Mouse (Mus musculus) MEL (cell line): ENCODE measurements at regions not wholly inside any gene's neighbourhood (a gene's known extent, or its start where the extent isn't known, plus 50 kb on each side); places are given as distances from the start of the nearest gene placed in this dataset.

ENCODE experiments used
- DNase-seq: peaks from one replicate; pipeline ENCODE4 v3.0.0; 2011; ENCODE audit warnings: low read depth, low spot score
- H3K27ac ChIP-seq: 2 replicates; pipeline ENCODE4 v1.5.1; 2012; ENCODE audit warnings: low read depth, mild to moderate bottlenecking, control low read depth, low read length, moderate library complexity; ENCODE audit not compliant: control insufficient read depth
- H3K27me3 ChIP-seq, 2 experiments: fragments of 150-350 bp in 1 of 2; sonication (generic) in 1 of 2; 2 replicates each; pipeline ENCODE4 v1.6.1; 2012; ENCODE audit warnings: low read length in 2 of 2, mild to moderate bottlenecking in 2 of 2, improper control_type of control experiment in 1 of 2, moderate library complexity in 1 of 2; ENCODE audit not compliant: insufficient read depth in 2 of 2, control insufficient read depth in 1 of 2
- H3K36me3 ChIP-seq, 2 experiments: 2 replicates each; pipeline ENCODE4 v1.6.1; 2012 to 2014; ENCODE audit warnings: low read length in 2 of 2, improper control_type of control experiment in 1 of 2, inconsistent platforms in 1 of 2, mild to moderate bottlenecking in 1 of 2; ENCODE audit not compliant: insufficient read depth in 2 of 2, control insufficient read depth in 1 of 2
- H3K4me1 ChIP-seq, 2 experiments: fragments of 150-350 bp in 1 of 2; sonication (generic) in 1 of 2; 2 replicates each; pipeline ENCODE4 v1.6.1; 2012; ENCODE audit warnings: low read length in 2 of 2, improper control_type of control experiment in 1 of 2, mild to moderate bottlenecking in 1 of 2; ENCODE audit not compliant: insufficient read depth in 2 of 2, control insufficient read depth in 1 of 2
- H3K4me3 ChIP-seq, 2 experiments: fragments of 150-350 bp in 1 of 2; sonication (generic) in 1 of 2; 2 replicates each; pipeline ENCODE4 v1.5.1; 2012; ENCODE audit warnings: low read depth in 2 of 2, low read length in 2 of 2, mild to moderate bottlenecking in 2 of 2, moderate library complexity in 2 of 2, control low read depth in 1 of 2, improper control_type of control experiment in 1 of 2; ENCODE audit not compliant: control insufficient read depth in 1 of 2, insufficient read depth in 1 of 2
- H3K79me2 ChIP-seq: 2 replicates; pipeline ENCODE4 v1.6.1; 2012; ENCODE audit warnings: mild to moderate bottlenecking, low read length, moderate library complexity; ENCODE audit not compliant: control insufficient read depth, poor library complexity, insufficient read depth
- H3K9ac ChIP-seq: 2 replicates; pipeline ENCODE4 v1.6.1; 2012; ENCODE audit warnings: low read depth, mild to moderate bottlenecking, control low read depth, low read length, moderate library complexity; ENCODE audit not compliant: control insufficient read depth, poor library complexity, severe bottlenecking
- H3K9me3 ChIP-seq: fragments of 150-350 bp; sonication (generic); replicated peaks from 2 replicates; pipeline ENCODE4 v1.6.1; 2012; ENCODE audit warnings: mild to moderate bottlenecking, low read length, improper control_type of control experiment, moderate library complexity; ENCODE audit not compliant: insufficient read depth
- CHD1 ChIP-seq: IDR thresholded peaks from 2 replicates; pipeline ENCODE4 v1.6.1; 2012; ENCODE audit warnings: low read depth, mild to moderate bottlenecking, inconsistent platforms, low read length, improper control_type of control experiment
- E2F4 ChIP-seq: IDR thresholded peaks from 2 replicates; pipeline ENCODE4 v1.6.1; 2011; ENCODE audit warnings: low read depth, low read length, improper control_type of control experiment, borderline replicate concordance
- ELF1 ChIP-seq: IDR thresholded peaks from 2 replicates; pipeline ENCODE4 v1.6.1; 2014; ENCODE audit warnings: low read depth, mild to moderate bottlenecking, inconsistent platforms, low read length, improper control_type of control experiment, moderate library complexity
- EP300 ChIP-seq, 2 experiments: IDR thresholded peaks; 2 replicates each; pipeline ENCODE4 v1.6.1; 2011; ENCODE audit warnings: improper control_type of control experiment in 2 of 2, low read length in 2 of 2, low read depth in 1 of 2, mild to moderate bottlenecking in 1 of 2
- GABPA ChIP-seq: IDR thresholded peaks from 2 replicates; pipeline ENCODE4 v1.6.1; 2012; ENCODE audit warnings: low read depth, mild to moderate bottlenecking, inconsistent platforms, low read length, improper control_type of control experiment, moderate library complexity
- JUND ChIP-seq: IDR thresholded peaks from 2 replicates; pipeline ENCODE4 v1.6.1; 2011; ENCODE audit warnings: low read depth, mild to moderate bottlenecking, improper control_type of control experiment, low read length
- MAX ChIP-seq: IDR thresholded peaks from 2 replicates; pipeline ENCODE4 v1.6.1; 2011; ENCODE audit warnings: low read length, improper control_type of control experiment
- MAZ ChIP-seq: IDR thresholded peaks from 2 replicates; pipeline ENCODE4 v1.6.1; 2012; ENCODE audit warnings: low read depth, mild to moderate bottlenecking, inconsistent platforms, low read length, improper control_type of control experiment
- MXI1 ChIP-seq: IDR thresholded peaks from 2 replicates; pipeline ENCODE4 v1.6.1; 2011; ENCODE audit warnings: mild to moderate bottlenecking, low read depth, low read length, improper control_type of control experiment
- MYC ChIP-seq: IDR thresholded peaks from 2 replicates; pipeline ENCODE4 v1.6.1; 2011; ENCODE audit warnings: low read depth, mild to moderate bottlenecking, low read length, improper control_type of control experiment, moderate library complexity
- NELFE ChIP-seq: IDR thresholded peaks from 2 replicates; pipeline ENCODE4 v1.6.1; 2011; ENCODE audit warnings: low read depth, low read length, improper control_type of control experiment
- NRF1 ChIP-seq: IDR thresholded peaks from 2 replicates; pipeline ENCODE4 v1.6.1; 2014; ENCODE audit warnings: low read depth, mild to moderate bottlenecking, inconsistent platforms, low read length, improper control_type of control experiment, moderate library complexity; ENCODE audit not compliant: poor library complexity, insufficient read depth, severe bottlenecking
- POLR2AphosphoS5 ChIP-seq: IDR thresholded peaks from 2 replicates; pipeline ENCODE4 v1.6.1; 2012; ENCODE audit warnings: low read depth, borderline replicate concordance, mild to moderate bottlenecking, inconsistent platforms, low read length, moderate library complexity, mixed read lengths
- SIN3A ChIP-seq: IDR thresholded peaks from 2 replicates; pipeline ENCODE4 v1.6.1; 2012; ENCODE audit warnings: low read length, improper control_type of control experiment, inconsistent platforms
- TBP ChIP-seq: IDR thresholded peaks from 2 replicates; pipeline ENCODE4 v1.8.0; 2011; ENCODE audit warnings: low read depth, low read length, improper control_type of control experiment
- TCF12 ChIP-seq: IDR thresholded peaks from 2 replicates; pipeline ENCODE4 v1.6.1; 2014; ENCODE audit warnings: low read depth, mild to moderate bottlenecking, inconsistent platforms, low read length, improper control_type of control experiment, moderate library complexity
- USF1 ChIP-seq: IDR thresholded peaks from 2 replicates; pipeline ENCODE4 v1.6.1; 2014; ENCODE audit warnings: low read depth, mild to moderate bottlenecking, inconsistent platforms, low read length, improper control_type of control experiment, moderate library complexity
- USF2 ChIP-seq, 2 experiments: IDR thresholded peaks; 2 replicates each; pipeline ENCODE4 v1.6.1; 2011 to 2012; ENCODE audit warnings: improper control_type of control experiment in 2 of 2, low read length in 2 of 2, borderline replicate concordance in 1 of 2, inconsistent platforms in 1 of 2, low read depth in 1 of 2, mild to moderate bottlenecking in 1 of 2; ENCODE audit not compliant: insufficient read depth in 1 of 2
- ZKSCAN1 ChIP-seq: IDR thresholded peaks from 2 replicates; pipeline ENCODE4 v1.6.1; 2012; ENCODE audit warnings: low read depth, mild to moderate bottlenecking, inconsistent platforms, low read length, improper control_type of control experiment, moderate library complexity
- ZMIZ1 ChIP-seq: IDR thresholded peaks from 2 replicates; pipeline ENCODE4 v1.6.1; 2012; ENCODE audit warnings: low read depth, mild to moderate bottlenecking, inconsistent platforms, low read length, improper control_type of control experiment, moderate library complexity
- ZNF384 ChIP-seq: IDR thresholded peaks from 2 replicates; pipeline ENCODE4 v1.6.1; 2012; ENCODE audit warnings: low read depth, mild to moderate bottlenecking, inconsistent platforms, low read length, improper control_type of control experiment

GRCm38 (mm10) chr6:12957797-12958196, 111.8 kb upstream of the Tmem106b start:
- Histone ChIP-seq H3K9me3 (no peaks in the 10 kb centered on the region), H3K4me1 (no peaks in the 10 kb centered on the region), H3K36me3 (no peaks in the 10 kb centered on the region), H3K27ac (no peak overlapping the region), H3K9ac (no peak overlapping the region), H3K27me3 (no peaks in the 10 kb centered on the region)
- no peak for DNase-seq
- TF ChIP-seq USF2 (IDR thresholded peaks at IDR 0.05; ENCODE audit: borderline replicate concordance in 1 of 2, insufficient read depth in 1 of 2, low read depth in 1 of 2, low read length in 2 of 2) (no peak), ZKSCAN1 (no peak), TBP (no peak), ZNF384 (no peak), USF1 (no peak), MXI1 (no peak), EP300 (IDR thresholded peaks at IDR 0.05; ENCODE audit: low read depth in 1 of 2, low read length in 2 of 2) (no peak), SIN3A (no peak), POLR2AphosphoS5 (no peak), NRF1 (no peak), NELFE (no peak)
- TF ChIP-seq, all 39 proteins: peak for 0
- no peaks in the 10 kb centered on the region for H3K79me2 ChIP-seq
- H3K4me3 ChIP-seq = no peak overlapping the region

- no peak for TF ChIP-seq USF2 (IDR thresholded peaks at IDR 0.05; ENCODE audit: borderline replicate concordance in 1 of 2, insufficient read depth in 1 of 2, low read depth in 1 of 2, low read length in 2 of 2)
- no peak for TF ChIP-seq POLR2AphosphoS5
- no peak for TF ChIP-seq NELFE
- no peak for TF ChIP-seq TBP
- TF ChIP-seq E2F4 = no peak
- no peak for TF ChIP-seq ELF1
- no peak for TF ChIP-seq CHD1
- no peak for TF ChIP-seq MYC
- no peak for TF ChIP-seq MAZ
- TF ChIP-seq GABPA = no peak
- TF ChIP-seq TCF12 = no peak
- TF ChIP-seq JUND = no peak
- TF ChIP-seq ZMIZ1 = no peak
- TF ChIP-seq MAX = no peak
- TF ChIP-seq, all 39 proteins: peak for 0
- Histone ChIP-seq H3K27ac (no peak overlapping the region), H3K9ac (no peak overlapping the region), H3K27me3 (no peaks in the 10 kb centered on the region), H3K9me3 (no peaks in the 10 kb centered on the region), H3K4me1 (no peaks in the 10 kb centered on the region), H3K4me3 (no peak overlapping the region), H3K79me2 (no peaks in the 10 kb centered on the region), H3K36me3 (no peaks in the 10 kb centered on the region)
- no peak for DNase-seq
These were observed 157.9 kb upstream of the Tmem106b start for GRCm38 (mm10) chr6:12911610-12912009.
